Mouse (Mus musculus) forebrain, embryonic 13.5 days (tissue): ENCODE measurements around the gene Kcnn3. TPM values are rescaled to one million over a fixed set of nuclear protein-coding genes. Genes with fewer than 3 reads are reported as not detected.
A peak's percentile ranks its signal among the peaks of the same experiment; 100 is the strongest.

Experiments
- ATAC-seq: fragments of 200-750 bp; cut with Nextera tagmentation; 2 replicates; pipeline ENCODE4 v1.8.0; 2017
- H3K27ac ChIP-seq: fragments of 300-500 bp; sonication (generic); 2 replicates; pipeline ENCODE4 v1.5.1; 2015; ENCODE audit warnings: inconsistent platforms, mild to moderate bottlenecking, moderate library complexity
- H3K27me3 ChIP-seq: fragments of 300-500 bp; sonication (generic); 2 replicates; pipeline ENCODE4 v1.6.1; 2015; ENCODE audit warnings: mild to moderate bottlenecking, inconsistent platforms
- H3K36me3 ChIP-seq: fragments of 300-500 bp; sonication (generic); 2 replicates; pipeline ENCODE4 v1.6.1; 2015; ENCODE audit warnings: mild to moderate bottlenecking, inconsistent platforms; ENCODE audit not compliant: poor library complexity, severe bottlenecking
- H3K4me1 ChIP-seq: fragments of 300-500 bp; sonication (generic); 2 replicates; pipeline ENCODE4 v1.6.1; 2015; ENCODE audit warnings: inconsistent platforms
- H3K4me2 ChIP-seq: fragments of 300-500 bp; sonication (generic); 2 replicates; pipeline ENCODE4 v1.6.1; 2015; ENCODE audit warnings: inconsistent platforms, mild to moderate bottlenecking, moderate library complexity
- H3K4me3 ChIP-seq: fragments of 300-500 bp; sonication (generic); 2 replicates; pipeline ENCODE4 v1.5.1; 2015; ENCODE audit warnings: mild to moderate bottlenecking, inconsistent platforms
- H3K9ac ChIP-seq: fragments of 300-500 bp; sonication (generic); 2 replicates; pipeline ENCODE4 v1.6.1; 2015; ENCODE audit warnings: mild to moderate bottlenecking, inconsistent platforms
- H3K9me3 ChIP-seq: fragments of 300-500 bp; sonication (generic); replicated peaks from 2 replicates; pipeline ENCODE4 v1.6.1; 2016; ENCODE audit warnings: inconsistent platforms
- WGBS: fragments of 180-500 bp; shearing (Covaris S2); methylation state at CpG from one replicate; pipeline ENCODE4 v1.1.7; 2015; 5-methylcytosine and 5-hydroxymethylcytosine counted together
- polyA plus RNA-seq: library from polyadenylated mRNA; unstranded; fragments of >200 nt; fragmentation: Nextera tagmentation; extraction: Ambion mirVana; gene quantifications from 2 replicates; pipeline ENCODE4 v1.2.1, GENCODE M21; 2015

Gene Kcnn3
- polyA plus RNA-seq, 1 experiment from 2014 or later = 4.3 TPM

DNA sequence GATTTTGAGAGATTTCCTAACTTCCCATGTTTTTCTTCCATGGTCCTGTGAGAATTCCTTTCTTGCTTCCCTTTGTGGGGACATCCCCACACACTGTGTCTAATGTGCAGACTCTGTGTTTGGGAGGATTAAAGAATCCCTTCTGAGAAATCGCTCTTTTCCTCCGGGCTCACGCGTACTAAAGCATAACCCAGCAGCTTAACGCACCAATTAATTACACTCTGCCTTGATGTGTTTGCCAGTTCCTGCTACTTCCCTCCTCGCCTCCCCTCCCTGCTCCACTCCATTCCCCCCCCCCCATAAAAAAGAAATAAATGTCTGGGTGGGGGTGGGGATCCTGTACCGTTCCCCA, 1.5 kb downstream of the Kcnn3 start:
- H3K27me3 ChIP-seq = 0 out of 2 replicates have a peak, but pooled peaks cover 3% of the 10 kb centered on the region
- ATAC-seq = no peak
- H3K9ac ChIP-seq = peak overlapping the region; percentile 73
- H3K4me2 ChIP-seq = peak overlapping the region; percentile 97
- 0% methylated on average over 7 of the region's 7 CpGs for WGBS
- H3K9me3 ChIP-seq = peaks cover 6% of the 10 kb centered on the region; the same call in 1 of the 2 replicates
- H3K4me1 ChIP-seq = peaks cover 65% of the 10 kb centered on the region
- H3K36me3 ChIP-seq = no peaks in the 10 kb centered on the region
- peak overlapping the region; percentile 45 for H3K4me3 ChIP-seq
- H3K27ac ChIP-seq = no peak overlapping the region

DNA sequence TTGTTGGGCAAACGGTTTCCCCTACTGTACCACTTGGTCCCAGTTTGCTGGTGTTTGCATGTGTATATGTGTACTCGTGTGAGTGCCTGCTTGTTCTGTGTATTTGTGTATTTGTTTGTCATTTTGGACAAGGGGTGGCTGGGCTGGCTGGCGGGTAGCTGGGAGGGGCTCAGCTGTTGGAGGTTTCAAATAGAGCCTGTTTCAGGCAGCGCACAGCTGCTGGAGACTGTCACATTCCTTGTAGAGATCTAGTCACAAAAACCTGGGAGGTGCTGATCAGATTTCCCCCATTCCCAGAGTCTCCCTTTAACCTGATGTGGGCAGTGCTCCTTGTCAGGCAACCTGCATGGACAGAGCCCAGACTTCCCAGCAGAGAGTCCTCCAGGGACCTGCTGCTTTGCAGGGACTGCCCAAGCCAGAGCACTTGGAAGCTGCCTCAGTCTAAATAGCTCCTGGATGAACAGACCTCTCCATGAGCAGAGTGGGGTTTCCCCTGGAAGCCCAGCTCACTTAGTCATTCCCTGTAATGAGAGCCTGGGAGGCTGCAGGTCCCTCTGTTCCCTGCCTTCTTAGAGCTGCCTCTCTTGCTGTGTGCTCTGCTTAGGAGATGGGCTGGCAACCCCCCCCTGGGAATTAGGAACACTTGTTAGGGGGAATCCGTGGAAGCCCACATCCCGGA, 2.6 kb downstream of the Kcnn3 start:
- Histone ChIP-seq H3K27ac (peak overlapping the region; percentile 25; the same call in 1 of the 2 replicates), H3K27me3 (0 out of 2 replicates have a peak, but pooled peaks cover 3% of the 10 kb centered on the region), H3K36me3 (no peaks in the 10 kb centered on the region), H3K4me3 (peak overlapping the region; percentile 45), H3K4me2 (peak overlapping the region; percentile 97), H3K9ac (peak overlapping the region; percentile 73), H3K4me1 (peaks cover 72% of the 10 kb centered on the region), H3K9me3 (no peaks in the 10 kb centered on the region)
- WGBS = 30% methylated on average over 6 of the region's 6 CpGs
- no peak for ATAC-seq

DNA sequence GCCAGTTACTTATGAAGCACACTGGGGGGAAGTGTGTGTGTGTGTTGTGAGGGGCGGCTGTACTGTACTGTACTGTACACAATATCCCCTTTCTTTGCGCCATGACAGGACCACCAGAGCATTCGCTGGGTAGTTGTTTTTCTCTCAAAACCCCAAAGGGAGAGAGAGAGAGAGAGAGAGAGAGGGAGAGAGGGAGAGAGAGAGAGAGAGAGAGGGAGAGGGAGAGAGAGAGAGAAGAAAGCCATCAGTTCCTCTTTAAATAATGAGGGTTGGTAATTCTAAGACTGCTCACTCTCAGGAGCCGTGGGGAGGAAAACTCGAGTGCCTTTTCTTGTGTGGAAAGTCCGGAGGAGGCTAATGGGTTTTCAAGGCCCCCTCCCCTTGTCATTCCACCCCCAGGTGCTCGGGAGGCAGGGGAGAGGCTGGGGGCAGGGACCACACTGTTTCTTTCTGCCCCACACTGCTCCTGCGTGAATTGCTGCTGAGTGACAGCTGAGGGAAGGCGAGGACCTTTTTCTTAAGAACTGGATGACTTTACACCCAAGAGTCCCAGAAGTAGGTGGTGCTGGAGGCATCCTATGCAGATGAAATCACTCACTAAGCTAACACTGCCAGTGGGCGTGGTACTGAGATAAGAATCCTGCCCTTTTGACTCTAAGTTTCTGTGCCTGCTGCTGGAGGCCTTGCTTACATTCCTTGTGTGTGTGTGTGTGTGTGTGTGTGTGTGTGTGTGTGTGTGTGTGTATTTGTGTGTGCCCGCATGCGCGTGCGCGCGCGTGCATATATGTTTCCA, 6.5 kb downstream of the Kcnn3 start:
- Histone ChIP-seq H3K9ac (0 out of 2 replicates have a peak overlapping the region, but pooled peaks have one; percentile 3), H3K4me3 (no peak overlapping the region), H3K27me3 (0 out of 2 replicates have a peak, but pooled peaks cover 3% of the 10 kb centered on the region), H3K9me3 (no peaks in the 10 kb centered on the region), H3K4me1 (peaks cover 57% of the 10 kb centered on the region), H3K27ac (no peak overlapping the region), H3K4me2 (peak overlapping the region; percentile 27), H3K36me3 (no peaks in the 10 kb centered on the region)
- 58% methylated on average over 17 of the region's 17 CpGs for WGBS
- ATAC-seq = 0 out of 2 replicates have a peak, but pooled peaks have one; percentile 6

DNA sequence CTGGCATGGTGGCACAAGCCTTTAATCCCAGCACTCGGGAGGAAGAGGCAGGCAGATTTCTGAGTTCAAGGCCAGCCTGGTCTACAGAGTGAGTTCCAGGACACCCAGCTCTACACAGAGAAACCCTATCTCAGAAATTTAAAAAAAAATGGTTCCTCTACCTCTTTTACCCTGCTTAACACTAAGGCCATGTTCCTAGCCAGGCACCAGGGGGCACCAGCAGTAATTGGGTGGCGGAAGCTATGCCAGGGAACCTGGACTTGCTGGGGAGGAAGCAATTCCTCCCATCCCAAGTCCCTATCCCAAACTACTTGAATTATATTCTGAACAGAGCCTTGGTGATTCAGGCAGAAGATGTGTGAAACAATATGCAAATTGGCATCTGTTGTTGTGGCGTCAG, 9.8 kb downstream of the Kcnn3 start:
- Histone ChIP-seq H3K27me3 (no peaks in the 10 kb centered on the region), H3K4me3 (no peak overlapping the region), H3K4me2 (no peak overlapping the region), H3K36me3 (no peaks in the 10 kb centered on the region), H3K27ac (no peak overlapping the region), H3K4me1 (peaks cover 38% of the 10 kb centered on the region), H3K9me3 (no peaks in the 10 kb centered on the region), H3K9ac (no peak overlapping the region)
- WGBS = 80% methylated on average over 3 of the region's 3 CpGs
- ATAC-seq = no peak

DNA sequence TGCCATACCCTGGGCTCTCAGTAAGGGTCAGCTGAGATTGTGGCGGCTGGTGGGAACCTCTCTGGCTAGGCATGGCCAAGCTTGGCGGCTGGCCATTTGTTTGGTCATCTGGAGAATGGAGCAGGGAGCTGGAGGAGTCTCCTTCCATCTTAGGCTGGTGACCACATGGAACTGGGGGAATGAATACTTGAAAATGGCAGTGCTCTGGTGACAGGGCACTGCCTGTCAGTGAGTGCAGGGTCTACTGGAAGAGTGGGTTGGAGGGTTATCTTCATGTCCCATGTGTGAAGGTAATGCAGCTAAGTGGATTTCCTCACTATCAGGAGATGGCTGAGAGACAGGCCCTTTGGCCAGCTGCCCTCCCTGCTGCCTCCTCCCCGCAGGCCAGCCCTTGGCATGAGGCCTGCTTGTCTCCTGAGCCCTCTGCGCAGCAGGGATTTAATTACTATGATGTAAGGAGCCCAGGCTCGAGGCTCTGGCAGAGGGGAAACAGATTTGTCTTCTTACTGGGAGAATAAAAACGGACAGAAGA, 14.7 kb downstream of the Kcnn3 start:
- 40% methylated on average over 6 of the region's 6 CpGs for WGBS
- Histone ChIP-seq H3K27me3 (no peaks in the 10 kb centered on the region), H3K4me1 (peaks cover 20% of the 10 kb centered on the region), H3K27ac (peak overlapping the region; percentile 67), H3K9me3 (no peaks in the 10 kb centered on the region), H3K4me2 (no peak overlapping the region), H3K36me3 (no peaks in the 10 kb centered on the region), H3K4me3 (no peak overlapping the region), H3K9ac (no peak overlapping the region)
- ATAC-seq = peak; percentile 42

DNA sequence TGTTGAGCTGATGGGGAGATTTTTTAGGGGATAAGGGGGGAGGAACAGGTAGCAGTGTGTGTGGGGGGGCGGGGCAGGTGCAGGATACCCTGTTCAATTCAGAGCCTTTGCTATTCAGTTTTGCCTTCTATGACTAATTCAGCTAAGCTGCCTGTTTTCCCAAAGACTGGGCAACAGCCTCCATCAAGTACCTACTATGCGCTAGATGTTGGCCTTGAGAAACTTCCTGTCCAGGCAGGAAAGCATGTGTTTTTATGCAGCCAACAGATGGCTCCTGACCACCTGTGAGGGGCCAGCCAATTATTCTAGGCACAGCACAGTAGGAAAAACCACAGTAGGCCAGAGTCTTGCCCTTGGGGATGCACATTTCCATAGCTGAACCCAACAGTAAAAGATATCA, 15.2 kb downstream of the Kcnn3 start:
- no peaks in the 10 kb centered on the region for H3K9me3 ChIP-seq
- no peaks in the 10 kb centered on the region for H3K27me3 ChIP-seq
- H3K4me1 ChIP-seq = peaks cover 25% of the 10 kb centered on the region
- H3K27ac ChIP-seq = peak overlapping the region; percentile 67
- ATAC-seq = no peak
- H3K9ac ChIP-seq = no peak overlapping the region
- no peak overlapping the region for H3K4me3 ChIP-seq
- H3K36me3 ChIP-seq = no peaks in the 10 kb centered on the region
- 95% methylated on average over 2 of the region's 2 CpGs for WGBS
- H3K4me2 ChIP-seq = no peak overlapping the region

DNA sequence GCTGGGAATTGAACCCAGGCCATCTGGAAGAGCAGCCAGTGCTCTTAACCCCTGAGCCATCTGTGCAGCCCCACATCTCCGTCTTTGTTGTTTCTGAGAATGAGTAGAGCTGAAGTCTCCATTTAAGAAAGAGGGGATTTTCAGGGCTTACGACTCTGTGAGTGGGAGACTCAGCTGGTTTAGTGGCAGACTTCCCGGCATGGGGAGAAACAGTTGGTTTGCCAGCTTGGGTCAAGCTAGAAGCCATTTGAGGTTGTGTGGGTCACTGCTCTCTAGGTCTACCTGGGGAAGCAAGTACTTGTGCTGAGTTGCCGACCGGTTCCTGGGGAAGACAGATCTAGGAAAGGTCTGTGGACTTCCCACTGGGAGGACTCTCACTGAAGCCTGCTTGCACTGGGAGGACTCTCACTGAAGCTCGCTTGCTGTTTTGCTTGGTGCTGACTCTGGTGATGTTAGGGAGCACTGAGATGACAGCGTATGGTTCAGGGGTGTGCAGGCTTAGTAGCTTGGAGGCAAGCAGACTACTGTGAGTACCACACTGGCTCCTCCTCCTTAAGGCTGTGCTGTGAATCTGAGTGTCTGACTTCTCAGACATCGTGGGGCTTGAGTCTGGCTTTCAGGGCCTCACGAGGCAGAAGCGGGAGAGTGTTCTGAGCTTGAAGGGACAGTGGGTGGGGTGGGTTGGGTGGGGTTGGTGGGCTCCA, 19.2 kb downstream of the Kcnn3 start:
- H3K4me1 ChIP-seq = peaks cover 38% of the 10 kb centered on the region
- no peak overlapping the region for H3K4me3 ChIP-seq
- ATAC-seq = peak; percentile 43; the same call in 1 of the 2 replicates
- no peaks in the 10 kb centered on the region for H3K9me3 ChIP-seq
- no peak overlapping the region for H3K9ac ChIP-seq
- WGBS = 79% methylated on average over 10 of the region's 10 CpGs
- H3K4me2 ChIP-seq = no peak overlapping the region
- H3K27me3 ChIP-seq = no peaks in the 10 kb centered on the region
- H3K36me3 ChIP-seq = no peaks in the 10 kb centered on the region
- H3K27ac ChIP-seq = peak overlapping the region; percentile 86

DNA sequence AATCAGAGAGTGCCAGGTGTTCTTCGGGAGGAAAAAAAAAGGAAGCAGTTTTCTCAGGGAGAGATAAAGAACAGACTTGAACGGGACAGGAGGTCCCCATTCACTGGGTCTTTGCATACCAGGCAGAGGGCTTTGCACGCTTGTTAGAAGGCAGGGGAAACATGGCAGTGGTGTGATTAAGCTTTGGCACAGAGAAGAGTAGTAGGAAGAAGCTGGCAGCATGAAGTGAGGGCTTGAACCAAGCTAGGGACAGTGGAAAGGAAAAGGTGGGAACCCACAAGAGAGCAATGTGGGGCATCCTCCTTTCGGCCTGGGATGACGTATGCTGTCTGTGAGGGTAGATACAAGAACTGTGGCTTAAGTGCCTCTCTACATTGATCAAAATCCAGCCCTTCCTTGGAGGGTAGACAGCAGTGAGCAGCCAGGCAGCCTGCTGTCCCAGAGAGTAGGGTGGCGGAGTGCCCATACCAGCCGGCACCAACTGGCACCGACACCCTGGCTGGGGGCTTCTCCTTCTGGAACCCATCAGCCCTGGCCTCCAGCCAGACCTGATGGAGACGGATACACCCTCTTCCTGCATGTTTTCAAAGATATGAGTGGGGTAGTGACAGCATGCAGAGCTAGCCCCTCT, 19.9 kb downstream of the Kcnn3 start:
- no peak overlapping the region for H3K4me3 ChIP-seq
- peak overlapping the region; percentile 86 for H3K27ac ChIP-seq
- no peak overlapping the region for H3K4me2 ChIP-seq
- ATAC-seq = peak; percentile 90
- H3K9ac ChIP-seq = no peak overlapping the region
- WGBS = 64% methylated on average over 9 of the region's 9 CpGs
- no peaks in the 10 kb centered on the region for H3K27me3 ChIP-seq
- no peaks in the 10 kb centered on the region for H3K9me3 ChIP-seq
- H3K4me1 ChIP-seq = peaks cover 31% of the 10 kb centered on the region
- no peaks in the 10 kb centered on the region for H3K36me3 ChIP-seq

DNA sequence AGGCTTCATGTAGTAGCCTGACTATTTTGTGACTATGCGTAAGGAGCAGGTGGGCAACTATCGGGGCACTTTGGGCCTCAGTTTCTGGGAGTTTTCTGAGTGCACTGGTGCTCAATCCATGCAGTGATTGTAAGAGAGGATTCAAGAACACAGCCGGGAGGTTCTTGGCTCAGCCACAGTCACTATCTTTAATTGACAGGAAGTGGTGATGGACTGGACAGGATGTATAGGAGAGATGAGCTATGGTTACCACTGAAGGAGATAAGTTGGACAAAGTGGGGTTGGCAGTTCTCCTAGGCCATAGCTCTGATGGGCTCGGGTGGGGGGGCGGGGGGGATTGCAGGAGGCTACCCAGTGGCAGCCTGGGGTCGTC, 20.4 kb downstream of the Kcnn3 start:
- Histone ChIP-seq H3K9ac (no peak overlapping the region), H3K4me3 (no peak overlapping the region), H3K36me3 (no peaks in the 10 kb centered on the region), H3K4me1 (peaks cover 26% of the 10 kb centered on the region), H3K27me3 (no peaks in the 10 kb centered on the region), H3K9me3 (no peaks in the 10 kb centered on the region), H3K27ac (peak overlapping the region; percentile 86), H3K4me2 (no peak overlapping the region)
- no peak; the same call in 1 of the 2 replicates for ATAC-seq
- WGBS = 85% methylated on average over 6 of the region's 6 CpGs

DNA sequence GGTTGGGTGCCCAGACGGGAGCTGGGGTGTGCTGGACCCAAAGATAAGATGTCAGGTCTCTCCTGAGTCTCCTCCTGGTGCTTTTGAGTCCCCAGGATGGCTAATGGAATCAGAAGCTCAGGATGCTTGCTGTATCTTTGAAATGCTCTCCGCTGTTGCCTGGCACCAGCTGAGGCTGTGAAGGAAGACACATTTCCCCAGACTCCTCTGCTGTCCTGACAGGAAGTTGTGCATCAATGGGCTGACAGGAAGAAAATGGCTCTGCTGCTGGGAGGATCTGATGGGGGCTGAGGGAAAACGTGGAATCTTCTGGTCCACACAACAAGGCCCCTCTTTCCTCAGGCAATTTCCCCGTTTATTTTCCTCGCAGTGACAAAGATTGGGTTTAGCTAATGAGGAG, 27.0 kb downstream of the Kcnn3 start:
- Histone ChIP-seq H3K36me3 (no peaks in the 10 kb centered on the region), H3K9me3 (no peaks in the 10 kb centered on the region), H3K4me1 (peaks cover 21% of the 10 kb centered on the region), H3K4me2 (no peak overlapping the region), H3K4me3 (no peak overlapping the region), H3K27me3 (no peaks in the 10 kb centered on the region), H3K9ac (no peak overlapping the region), H3K27ac (peak overlapping the region; percentile 36; the same call in 1 of the 2 replicates)
- 60% methylated on average over 5 of the region's 5 CpGs for WGBS
- ATAC-seq = no peak

DNA sequence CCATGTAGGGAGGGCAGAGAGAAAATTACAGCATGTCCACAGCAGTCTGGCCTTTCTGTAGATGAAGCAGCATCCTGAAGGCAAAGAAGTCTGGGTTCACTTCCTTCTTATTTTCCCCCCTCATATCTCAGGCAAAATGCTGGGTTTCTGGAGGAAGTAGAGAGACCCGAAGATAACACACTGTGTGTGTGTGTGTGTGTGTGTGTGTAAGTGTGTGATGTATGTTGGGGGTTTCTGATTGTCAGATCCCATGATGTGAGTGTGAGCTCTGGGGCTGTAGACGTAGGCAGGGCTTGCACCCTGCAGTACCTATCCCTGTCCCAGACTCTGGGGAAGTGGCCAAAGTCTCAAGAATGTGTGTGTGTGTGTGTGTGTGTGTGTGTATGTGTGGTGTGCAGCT, 28.8 kb downstream of the Kcnn3 start:
- WGBS = 77% methylated on average over 2 of the region's 2 CpGs
- Histone ChIP-seq H3K4me2 (no peak overlapping the region), H3K4me3 (no peak overlapping the region), H3K27me3 (no peaks in the 10 kb centered on the region), H3K27ac (no peak overlapping the region), H3K9me3 (0 out of 2 replicates have a peak, but pooled peaks cover 5% of the 10 kb centered on the region), H3K36me3 (no peaks in the 10 kb centered on the region), H3K4me1 (peaks cover 10% of the 10 kb centered on the region), H3K9ac (no peak overlapping the region)
- ATAC-seq = no peak
